Mouse (Mus musculus) olfactory bulb, adult 2 months (tissue): ENCODE measurements at regions not wholly inside any gene's neighbourhood (a gene's known extent, or its start where the extent isn't known, plus 50 kb on each side); places are given as distances from the start of the nearest gene placed in this dataset.
"Not testable (repeated sequence)": the region's sequence is repeated elsewhere in the genome, so short reads cannot be mapped to it uniquely, and the experiment has no call there.

Experiments
- H3K27ac ChIP-seq: fragments of 200-500 bp; 2 replicates; pipeline ENCODE4 v1.5.1; 2012; ENCODE audit warnings: low read depth, low read length; ENCODE audit not compliant: insufficient read depth
- H3K4me1 ChIP-seq: fragments of 200-500 bp; 2 replicates; pipeline ENCODE4 v1.6.1; 2012; ENCODE audit warnings: low read length; ENCODE audit not compliant: control insufficient read depth, insufficient read depth
- H3K4me3 ChIP-seq: fragments of 200-500 bp; 2 replicates; pipeline ENCODE4 v1.5.1; 2012; ENCODE audit warnings: mild to moderate bottlenecking, low read depth, low read length, moderate library complexity; ENCODE audit not compliant: insufficient read depth
- CTCF ChIP-seq: fragments of 200-500 bp; IDR thresholded peaks from 2 replicates; pipeline ENCODE4 v1.5.1; 2012; ENCODE audit warnings: low read depth, mild to moderate bottlenecking, low read length, moderate library complexity; ENCODE audit not compliant: insufficient read depth
- POLR2A ChIP-seq: fragments of 200-500 bp; IDR thresholded peaks from 2 replicates; pipeline ENCODE4 v1.6.1; 2012; ENCODE audit warnings: mild to moderate bottlenecking, low read depth, low read length, moderate library complexity; ENCODE audit not compliant: insufficient read depth
- WGBS: fragments of 180-500 bp; shearing (Covaris S2); methylation state at CpG from one replicate; pipeline ENCODE4 v1.1.7; 2018; 5-methylcytosine and 5-hydroxymethylcytosine counted together

GRCm38 (mm10) chr5:51988913-51989312, 201.4 kb downstream of the Dhx15 start:
- Histone ChIP-seq H3K4me3 (no peak overlapping the region), H3K4me1 (peaks cover 10% of the 10 kb centered on the region; the same call in 1 of the 2 replicates), H3K27ac (no peak overlapping the region)
- TF ChIP-seq POLR2A (no peak), CTCF (no peak)
- 57% methylated on average over 6 of the region's 6 CpGs for WGBS

GRCm38 (mm10) chr5:51984966-51985365, 205.3 kb downstream of the Dhx15 start:
- 66% methylated on average over 6 of the region's 6 CpGs for WGBS
- TF ChIP-seq POLR2A (no peak), CTCF (no peak)
- Histone ChIP-seq H3K27ac (no peak overlapping the region), H3K4me3 (no peak overlapping the region), H3K4me1 (peaks cover 4% of the 10 kb centered on the region; the same call in 1 of the 2 replicates)

GRCm38 (mm10) chr5:51982780-51983179, 207.5 kb downstream of the Dhx15 start:
- H3K4me3 ChIP-seq, result no peak overlapping the region
- H3K4me1 ChIP-seq, result peaks cover 4% of the 10 kb centered on the region; the same call in 1 of the 2 replicates
- WGBS, result 75% methylated on average over 7 of the region's 7 CpGs
- H3K27ac ChIP-seq, result no peak overlapping the region
- TF ChIP-seq CTCF (no peak), POLR2A (no peak)

- no peak for TF ChIP-seq POLR2A
- TF ChIP-seq CTCF, result no peak
- Histone ChIP-seq H3K4me1 (peaks cover 4% of the 10 kb centered on the region; the same call in 1 of the 2 replicates), H3K4me3 (no peak overlapping the region), H3K27ac (no peak overlapping the region)
- WGBS, result 58% methylated on average over 5 of the region's 5 CpGs
Observed at GRCm38 (mm10) chr5:51980901-51981300, 209.4 kb downstream of the Dhx15 start.

- 60% methylated on average over 5 of the region's 5 CpGs for WGBS
Observed at GRCm38 (mm10) chr5:51952499-51952898, 237.8 kb downstream of the Dhx15 start.

GRCm38 (mm10) chr5:51949996-51950395, 240.3 kb downstream of the Dhx15 start:
- TF ChIP-seq POLR2A (no peak), CTCF (no peak)
- Histone ChIP-seq H3K4me3 (no peak overlapping the region), H3K27ac (no peak overlapping the region), H3K4me1 (no peaks in the 10 kb centered on the region)
- 90% methylated on average over 5 of the region's 5 CpGs for WGBS

More at GRCm38 (mm10) chr5:51952499-51952898, 237.8 kb downstream of the Dhx15 start:
- H3K27ac ChIP-seq, result no peak overlapping the region
- H3K4me3 ChIP-seq, result no peak overlapping the region
- TF ChIP-seq CTCF (no peak), POLR2A (no peak)
- no peaks in the 10 kb centered on the region for H3K4me1 ChIP-seq

GRCm38 (mm10) chr5:51946062-51946461, 244.3 kb downstream of the Dhx15 start:
- 96% methylated on average over 3 of the region's 3 CpGs for WGBS
- TF ChIP-seq CTCF (no peak), POLR2A (no peak)
- Histone ChIP-seq H3K4me1 (no peaks in the 10 kb centered on the region), H3K27ac (no peak overlapping the region), H3K4me3 (no peak overlapping the region)

- H3K4me3 ChIP-seq, H3K27ac ChIP-seq, H3K4me1 ChIP-seq: not testable (repeated sequence)
- 67% methylated on average over 4 of the region's 4 CpGs for WGBS
Observed at GRCm38 (mm10) chr5:51941925-51942291, 248.4 kb downstream of the Dhx15 start.

GRCm38 (mm10) chr5:51941255-51941924, 248.9 kb downstream of the Dhx15 start:
- Histone ChIP-seq H3K4me1 (no peaks in the 10 kb centered on the region; the same call in 1 of the 2 replicates), H3K4me3 (no peak overlapping the region), H3K27ac (no peak overlapping the region)
- no peak for TF ChIP-seq CTCF
- no peak for TF ChIP-seq POLR2A
- WGBS, result 66% methylated on average over 8 of the region's 8 CpGs
